Mouse (Mus musculus): ENCODE results near the gene Tll1. TPM values are rescaled to one million over a fixed set of nuclear protein-coding genes. Genes with fewer than 3 reads are reported as not detected.

The Tll1 gene
- 0.08 and 0.27 TPM in 2 replicates for polyA plus RNA-seq (2012; rRNA removed; ENCODE audit: low replicate concordance)

GRCm38 (mm10) chr8:64206024-64206385 lies at the start of gene Tll1:
TSS of gene Tll1 (minus strand) at chr8:64206271.

